Mouse (Mus musculus): Measurements from ENCODE around the gene Wwox. TPM values are rescaled to one million over a fixed set of nuclear protein-coding genes. Genes with fewer than 3 reads are reported as not detected.

The Wwox gene
- polyA plus RNA-seq, 1 experiment from 2014 or later, result 10.4 TPM

DNA sequence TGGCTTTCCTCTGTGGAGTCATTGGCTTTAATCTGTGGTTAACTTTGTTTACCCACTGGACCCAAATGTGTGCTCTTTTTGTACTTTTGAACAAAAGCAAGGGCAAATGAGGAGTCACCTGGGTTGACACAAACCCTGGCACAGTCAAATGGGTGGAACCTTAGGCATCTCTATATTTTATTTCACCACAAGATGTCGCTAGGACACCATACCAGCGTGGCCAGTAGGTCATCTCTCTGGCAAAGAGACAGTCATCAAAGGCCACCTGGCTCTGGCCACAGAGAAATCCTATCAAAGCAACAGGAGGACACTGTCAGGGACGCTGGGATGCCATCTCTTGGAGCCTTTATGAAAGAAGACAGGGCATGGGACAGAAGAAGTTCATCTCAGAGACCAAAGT lies 101.7 kb downstream of the Wwox start:
- Histone ChIP-seq H3K4me2 (no peak overlapping the region), H3K9ac (no peak overlapping the region), H3K4me1 (replicated peaks) (no peaks in the 10 kb centered on the region), H3K4me3 (no peak overlapping the region), H3K27me3 (replicated peaks) (peaks cover 42% of the 10 kb centered on the region), H3K36me3 (no peaks in the 10 kb centered on the region), H3K27ac (ENCODE audit: poor library complexity, severe bottlenecking) (no peak overlapping the region), H3K9me3 (replicated peaks) (no peaks in the 10 kb centered on the region)
- ATAC-seq (ENCODE audit: insufficient number of reproducible peaks, low FRiP score), result no peak
- WGBS, result 12% methylated on average over 3 of the region's 3 CpGs

DNA sequence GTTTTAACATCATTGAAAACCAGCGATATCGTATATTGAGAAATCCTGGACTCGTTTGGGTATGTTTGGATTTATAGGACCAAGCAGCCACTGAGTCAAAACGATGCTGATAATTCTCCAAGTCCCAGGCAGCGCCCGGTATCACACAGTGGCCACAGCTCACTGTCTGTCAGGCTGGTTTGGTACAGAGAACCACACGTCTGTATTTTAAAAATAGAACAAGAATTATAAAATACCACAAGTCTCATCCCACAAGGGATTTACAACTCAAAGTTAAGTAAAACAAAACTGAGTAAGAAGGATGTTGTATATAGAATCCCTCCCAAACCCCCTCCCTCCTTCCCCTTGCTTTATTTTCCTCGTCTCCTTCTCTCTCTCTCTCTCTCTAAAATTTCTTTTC lies 108.9 kb downstream of the Wwox start:
- 74% methylated on average over 8 of the region's 8 CpGs for WGBS
- H3K4me3 ChIP-seq, result no peak overlapping the region
- no peaks in the 10 kb centered on the region for H3K9me3 ChIP-seq (replicated peaks)
- H3K27ac ChIP-seq (ENCODE audit: poor library complexity, severe bottlenecking), result no peak overlapping the region
- H3K4me1 ChIP-seq (replicated peaks), result no peaks in the 10 kb centered on the region; the same call in 1 of the 2 replicates
- H3K27me3 ChIP-seq (replicated peaks), result 0 out of 2 replicates have a peak, but pooled peaks cover 7% of the 10 kb centered on the region
- ATAC-seq (ENCODE audit: insufficient number of reproducible peaks, low FRiP score), result no peak
- H3K9ac ChIP-seq, result no peak overlapping the region
- no peak overlapping the region for H3K4me2 ChIP-seq
- no peaks in the 10 kb centered on the region for H3K36me3 ChIP-seq

DNA sequence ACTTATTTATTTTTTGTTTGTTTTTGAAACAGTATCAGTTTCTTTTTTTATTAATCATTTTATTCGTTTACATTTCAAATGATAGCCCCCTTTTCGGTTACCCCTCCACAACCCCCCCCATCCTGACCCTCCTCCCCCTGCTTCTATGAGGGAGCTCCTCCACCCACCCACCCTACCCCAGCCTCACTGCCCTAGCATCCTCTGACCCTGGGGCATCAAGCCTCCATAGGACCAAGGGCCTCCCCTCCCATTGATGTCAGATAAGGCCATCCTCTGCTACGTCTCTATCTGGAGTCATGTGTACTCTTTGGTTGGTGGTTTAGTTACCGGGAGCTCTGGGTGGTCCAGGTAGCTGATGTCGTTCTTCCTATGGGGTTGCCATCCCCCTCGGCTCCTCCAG lies 109.4 kb downstream of the Wwox start:
- no peak overlapping the region for H3K4me2 ChIP-seq
- no peaks in the 10 kb centered on the region for H3K9me3 ChIP-seq (replicated peaks)
- no peaks in the 10 kb centered on the region for H3K36me3 ChIP-seq
- H3K4me3 ChIP-seq, result no peak overlapping the region
- no peaks in the 10 kb centered on the region; the same call in 1 of the 2 replicates for H3K4me1 ChIP-seq (replicated peaks)
- WGBS, result 79% methylated on average over 6 of the region's 6 CpGs
- no peak overlapping the region for H3K9ac ChIP-seq
- ATAC-seq (ENCODE audit: insufficient number of reproducible peaks, low FRiP score), result no peak
- H3K27me3 ChIP-seq (replicated peaks), result 0 out of 2 replicates have a peak, but pooled peaks cover 4% of the 10 kb centered on the region
- H3K27ac ChIP-seq (ENCODE audit: poor library complexity, severe bottlenecking), result no peak overlapping the region

DNA sequence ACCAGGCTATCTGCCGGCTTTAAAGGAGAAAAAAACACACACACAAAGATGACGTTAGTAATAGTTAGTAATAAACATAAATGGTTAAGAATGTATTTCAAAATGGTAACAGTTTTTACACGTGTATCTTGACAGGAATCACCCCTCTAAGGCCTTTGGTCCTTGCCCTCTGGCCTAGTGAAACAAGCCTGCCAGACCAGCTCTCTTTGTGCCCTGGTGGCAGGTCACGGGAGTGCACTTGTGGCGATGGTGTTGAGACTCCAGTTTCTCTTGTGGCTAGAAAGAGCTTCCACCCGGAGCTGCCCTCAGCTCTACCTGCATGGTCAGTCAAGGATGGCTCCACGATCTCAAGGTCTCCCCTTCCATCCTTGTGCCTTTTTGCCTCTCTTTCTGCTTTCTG lies 110.6 kb downstream of the Wwox start:
- Histone ChIP-seq H3K9me3 (replicated peaks) (no peaks in the 10 kb centered on the region), H3K4me3 (no peak overlapping the region), H3K9ac (no peak overlapping the region), H3K4me2 (no peak overlapping the region), H3K27ac (ENCODE audit: poor library complexity, severe bottlenecking) (no peak overlapping the region), H3K36me3 (no peaks in the 10 kb centered on the region), H3K27me3 (replicated peaks) (no peaks in the 10 kb centered on the region), H3K4me1 (replicated peaks) (no peaks in the 10 kb centered on the region; the same call in 1 of the 2 replicates)
- ATAC-seq (ENCODE audit: insufficient number of reproducible peaks, low FRiP score), result no peak
- WGBS, result 68% methylated on average over 7 of the region's 7 CpGs

DNA sequence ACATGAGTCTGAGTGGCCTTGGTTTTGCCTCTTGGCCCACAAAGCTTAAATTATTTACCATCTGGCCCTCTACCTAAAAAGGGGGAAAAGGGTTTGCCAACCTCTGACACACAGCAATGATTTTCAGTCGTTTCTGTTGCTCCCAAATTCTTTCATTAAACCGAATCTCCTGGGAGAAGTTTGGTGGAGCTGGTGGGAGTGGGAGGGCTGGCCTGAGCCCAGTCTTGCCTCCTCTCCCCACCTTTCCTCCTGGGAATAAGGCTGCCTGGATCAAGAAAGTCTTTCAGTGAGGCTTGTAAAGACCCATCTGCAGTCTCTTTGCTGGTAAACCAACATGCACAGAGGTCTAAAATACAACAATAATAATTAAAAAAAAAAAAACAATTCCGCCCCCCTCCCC lies 113.2 kb downstream of the Wwox start:
- no peaks in the 10 kb centered on the region for H3K9me3 ChIP-seq (replicated peaks)
- no peak overlapping the region for H3K4me2 ChIP-seq
- WGBS, result 70% methylated on average over 3 of the region's 3 CpGs
- H3K4me1 ChIP-seq (replicated peaks), result no peaks in the 10 kb centered on the region; the same call in 1 of the 2 replicates
- H3K36me3 ChIP-seq, result no peaks in the 10 kb centered on the region
- H3K27ac ChIP-seq (ENCODE audit: poor library complexity, severe bottlenecking), result no peak overlapping the region
- H3K9ac ChIP-seq, result no peak overlapping the region
- no peak overlapping the region for H3K4me3 ChIP-seq
- H3K27me3 ChIP-seq (replicated peaks), result no peaks in the 10 kb centered on the region
- no peak for ATAC-seq (ENCODE audit: insufficient number of reproducible peaks, low FRiP score)

DNA sequence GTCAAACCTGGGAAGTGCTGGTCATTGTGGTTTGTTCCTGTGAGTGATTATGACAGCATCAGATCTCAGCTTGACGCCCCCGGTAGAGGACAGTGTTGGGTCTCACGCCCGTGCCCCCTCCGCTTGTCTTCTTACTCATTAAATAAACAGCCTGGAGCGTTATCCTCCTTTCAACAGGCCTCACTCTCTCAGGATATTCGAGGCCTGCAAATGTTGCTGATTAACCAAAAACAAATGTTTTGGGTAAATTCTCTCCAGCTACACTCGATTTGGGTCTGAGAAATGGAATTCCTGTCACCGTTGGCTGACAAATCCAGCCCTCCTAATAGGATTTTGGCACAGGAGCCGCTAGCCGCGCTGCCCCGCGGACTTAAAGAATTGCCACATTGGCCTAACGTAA lies 115.5 kb downstream of the Wwox start:
- no peak overlapping the region for H3K27ac ChIP-seq (ENCODE audit: poor library complexity, severe bottlenecking)
- no peak for ATAC-seq (ENCODE audit: insufficient number of reproducible peaks, low FRiP score)
- H3K36me3 ChIP-seq, result no peaks in the 10 kb centered on the region
- H3K4me3 ChIP-seq, result no peak overlapping the region
- WGBS, result 55% methylated on average over 15 of the region's 15 CpGs
- no peaks in the 10 kb centered on the region for H3K27me3 ChIP-seq (replicated peaks)
- no peaks in the 10 kb centered on the region for H3K9me3 ChIP-seq (replicated peaks)
- no peaks in the 10 kb centered on the region; the same call in 1 of the 2 replicates for H3K4me1 ChIP-seq (replicated peaks)
- no peak overlapping the region for H3K9ac ChIP-seq
- H3K4me2 ChIP-seq, result no peak overlapping the region

DNA sequence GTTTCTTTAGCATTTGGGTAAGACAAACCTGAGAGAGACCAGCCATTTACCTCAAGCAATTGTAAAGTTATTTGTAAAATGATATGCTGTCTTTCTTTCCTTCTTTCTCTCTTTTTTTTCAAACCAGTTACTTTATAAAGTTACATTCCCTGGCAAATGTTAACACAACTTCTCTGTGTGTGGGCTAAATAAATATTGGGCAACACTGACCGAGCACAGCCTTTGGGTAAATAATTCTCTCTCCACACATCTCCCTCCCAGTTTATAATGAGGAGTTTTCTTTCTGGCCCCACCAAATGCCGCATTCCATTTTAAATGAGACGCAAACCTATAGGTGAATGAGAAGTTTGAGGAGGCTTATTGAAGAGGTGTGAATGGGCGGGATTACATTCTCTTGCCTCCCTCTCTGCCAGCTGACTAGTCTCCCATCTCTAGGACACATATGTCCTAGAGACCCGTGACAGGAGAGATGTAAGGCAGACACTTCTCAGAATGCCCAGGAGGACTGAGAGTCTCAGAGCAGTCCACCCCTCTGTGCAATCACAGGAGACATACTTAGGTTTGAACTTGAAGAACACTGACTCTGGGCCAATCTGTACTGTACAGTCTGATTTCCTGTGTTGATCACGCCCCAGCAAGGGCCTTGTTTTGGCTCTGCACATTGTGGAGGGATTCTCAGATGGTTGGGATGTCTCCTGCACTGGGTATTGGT lies 116.2 kb downstream of the Wwox start:
- no peak overlapping the region for H3K27ac ChIP-seq (ENCODE audit: poor library complexity, severe bottlenecking)
- no peaks in the 10 kb centered on the region for H3K9me3 ChIP-seq (replicated peaks)
- no peak for ATAC-seq (ENCODE audit: insufficient number of reproducible peaks, low FRiP score)
- no peaks in the 10 kb centered on the region for H3K27me3 ChIP-seq (replicated peaks)
- no peak overlapping the region for H3K4me3 ChIP-seq
- H3K9ac ChIP-seq, result no peak overlapping the region
- no peaks in the 10 kb centered on the region for H3K36me3 ChIP-seq
- 72% methylated on average over 6 of the region's 6 CpGs for WGBS
- H3K4me2 ChIP-seq, result no peak overlapping the region
- no peaks in the 10 kb centered on the region; the same call in 1 of the 2 replicates for H3K4me1 ChIP-seq (replicated peaks)

DNA sequence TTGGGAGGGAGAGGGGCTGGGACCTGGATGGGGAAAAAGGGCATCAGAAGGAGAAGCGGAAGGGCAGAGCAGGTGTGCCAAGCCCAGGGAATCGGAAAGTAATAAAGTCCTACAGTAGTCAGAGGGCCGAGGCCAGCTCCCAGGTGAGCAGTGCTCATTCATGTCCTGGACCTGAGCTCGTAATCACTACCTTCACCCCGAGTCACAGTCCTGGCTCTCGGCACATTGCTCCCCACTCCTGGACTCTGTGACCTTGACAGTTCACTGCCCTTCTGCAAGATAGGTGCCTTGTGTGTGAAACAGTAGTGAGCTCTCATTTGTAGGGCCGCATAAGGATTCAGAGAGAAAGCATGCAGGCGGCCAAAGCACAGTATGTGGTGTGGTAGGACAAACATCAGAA lies 121.7 kb downstream of the Wwox start:
- no peaks in the 10 kb centered on the region for H3K4me1 ChIP-seq (replicated peaks)
- 0 out of 2 replicates have a peak, but pooled peaks cover 5% of the 10 kb centered on the region for H3K9me3 ChIP-seq (replicated peaks)
- H3K27me3 ChIP-seq (replicated peaks), result no peaks in the 10 kb centered on the region
- ATAC-seq (ENCODE audit: insufficient number of reproducible peaks, low FRiP score), result no peak
- no peaks in the 10 kb centered on the region for H3K36me3 ChIP-seq
- WGBS, result 82% methylated on average over 8 of the region's 8 CpGs
- no peak overlapping the region for H3K4me2 ChIP-seq
- no peak overlapping the region for H3K4me3 ChIP-seq
- H3K27ac ChIP-seq (ENCODE audit: poor library complexity, severe bottlenecking), result no peak overlapping the region
- H3K9ac ChIP-seq, result no peak overlapping the region

DNA sequence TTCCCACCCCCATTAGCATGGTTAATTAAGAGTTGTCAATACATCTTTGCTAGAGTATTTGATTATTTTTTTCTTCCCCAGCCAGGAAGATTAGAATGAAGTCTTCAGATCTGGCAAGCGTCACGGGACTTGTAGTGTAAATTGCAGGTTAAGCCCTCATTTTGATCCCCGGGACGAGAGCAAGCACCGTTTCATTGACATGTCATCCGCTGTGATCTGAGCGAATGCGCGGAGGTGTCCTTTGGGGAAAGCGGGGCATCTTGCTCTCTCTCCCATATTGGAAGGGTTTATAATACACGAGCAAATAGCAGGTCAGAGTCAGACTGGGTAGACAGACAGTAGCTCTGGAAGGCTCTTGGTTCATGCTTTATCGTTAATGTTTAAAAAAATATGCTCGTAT lies 123.0 kb downstream of the Wwox start:
- no peaks in the 10 kb centered on the region for H3K36me3 ChIP-seq
- no peak overlapping the region for H3K27ac ChIP-seq (ENCODE audit: poor library complexity, severe bottlenecking)
- H3K9ac ChIP-seq, result no peak overlapping the region
- 85% methylated on average over 13 of the region's 13 CpGs for WGBS
- no peak for ATAC-seq (ENCODE audit: insufficient number of reproducible peaks, low FRiP score)
- H3K9me3 ChIP-seq (replicated peaks), result 0 out of 2 replicates have a peak, but pooled peaks cover 5% of the 10 kb centered on the region
- H3K4me3 ChIP-seq, result no peak overlapping the region
- H3K4me2 ChIP-seq, result no peak overlapping the region
- H3K27me3 ChIP-seq (replicated peaks), result no peaks in the 10 kb centered on the region
- no peaks in the 10 kb centered on the region for H3K4me1 ChIP-seq (replicated peaks)

DNA sequence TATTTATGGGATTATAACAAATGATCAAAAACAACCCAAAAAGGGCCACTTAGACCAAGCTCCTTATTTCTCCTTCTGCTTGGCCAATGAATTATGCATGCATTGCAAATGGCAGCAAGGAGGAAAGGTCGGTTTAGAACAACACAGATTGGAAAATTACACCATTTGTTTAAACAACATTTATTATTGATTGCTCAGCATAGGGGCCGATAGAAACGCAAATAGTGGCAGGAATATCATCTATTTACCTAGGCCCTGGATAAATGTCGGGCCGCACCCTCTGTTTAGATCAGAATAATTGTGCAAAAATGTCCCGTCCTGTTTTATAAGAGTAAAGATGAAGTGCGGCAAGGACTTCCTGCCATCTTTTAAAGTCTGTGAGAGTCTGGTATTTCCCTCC lies 123.9 kb downstream of the Wwox start:
- Histone ChIP-seq H3K36me3 (no peaks in the 10 kb centered on the region), H3K4me2 (no peak overlapping the region), H3K4me3 (no peak overlapping the region), H3K4me1 (replicated peaks) (no peaks in the 10 kb centered on the region), H3K9me3 (replicated peaks) (0 out of 2 replicates have a peak, but pooled peaks cover 5% of the 10 kb centered on the region), H3K9ac (no peak overlapping the region), H3K27ac (ENCODE audit: poor library complexity, severe bottlenecking) (no peak overlapping the region), H3K27me3 (replicated peaks) (no peaks in the 10 kb centered on the region)
- 84% methylated on average over 7 of the region's 7 CpGs for WGBS
- no peak for ATAC-seq (ENCODE audit: insufficient number of reproducible peaks, low FRiP score)

DNA sequence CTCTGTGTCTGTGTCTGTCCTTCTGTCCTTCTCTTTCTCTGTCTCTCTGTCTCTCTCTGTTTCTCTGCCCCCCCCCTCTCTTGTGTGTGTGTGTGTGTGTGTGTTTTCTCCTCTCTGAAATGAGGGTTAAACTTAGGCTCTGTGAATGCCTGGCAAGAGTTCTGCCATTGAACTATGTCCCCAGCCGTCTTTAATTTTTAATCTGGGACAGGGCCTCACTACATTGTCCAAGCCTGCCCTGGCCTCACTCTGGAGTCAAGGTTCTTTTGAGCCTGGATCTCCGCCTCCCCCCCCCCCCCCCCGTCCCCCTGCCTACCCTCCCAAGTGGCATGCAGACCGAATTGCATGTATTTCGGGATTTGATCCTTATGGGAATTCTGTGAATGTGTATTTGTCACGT lies 124.6 kb downstream of the Wwox start:
- Histone ChIP-seq H3K27me3 (replicated peaks) (no peaks in the 10 kb centered on the region), H3K27ac (ENCODE audit: poor library complexity, severe bottlenecking) (no peak overlapping the region)

More for the DNA sequence above, 124.6 kb downstream of the Wwox start:
- Histone ChIP-seq H3K4me1 (replicated peaks) (no peaks in the 10 kb centered on the region), H3K9me3 (replicated peaks) (0 out of 2 replicates have a peak, but pooled peaks cover 5% of the 10 kb centered on the region), H3K36me3 (no peaks in the 10 kb centered on the region), H3K4me3 (no peak overlapping the region), H3K9ac (no peak overlapping the region), H3K4me2 (no peak overlapping the region)
- WGBS, result 87% methylated on average over 5 of the region's 6 CpGs
- ATAC-seq (ENCODE audit: insufficient number of reproducible peaks, low FRiP score), result no peak
